Mouse (Mus musculus) ES-Bruce4 (cell line): ENCODE data around the gene Cntn5. TPM values are rescaled to one million over a fixed set of nuclear protein-coding genes. Genes with fewer than 3 reads are reported as not detected.

Experiments
- H3K27ac ChIP-seq: 2 replicates; pipeline ENCODE4 v1.5.1; 2012; ENCODE audit warnings: low read length, inconsistent platforms; ENCODE audit not compliant: insufficient read depth
- H3K27me3 ChIP-seq: 2 replicates; pipeline ENCODE4 v1.6.1; 2012; ENCODE audit warnings: mild to moderate bottlenecking, low read length, inconsistent platforms; ENCODE audit not compliant: control insufficient read depth, poor library complexity, insufficient read depth, severe bottlenecking
- H3K36me3 ChIP-seq: 2 replicates; pipeline ENCODE4 v1.6.1; 2012; ENCODE audit warnings: inconsistent platforms, mild to moderate bottlenecking, low read length, moderate library complexity; ENCODE audit not compliant: control insufficient read depth, poor library complexity, insufficient read depth, severe bottlenecking
- H3K4me1 ChIP-seq: one replicate; pipeline ENCODE4 v1.8.1; 2011; ENCODE audit warnings: low read length; ENCODE audit not compliant: control insufficient read depth, insufficient read depth
- H3K4me3 ChIP-seq: 2 replicates; pipeline ENCODE4 v1.5.1; 2011; ENCODE audit warnings: low read depth, mild to moderate bottlenecking, low read length
- H3K9ac ChIP-seq: 2 replicates; pipeline ENCODE4 v1.6.1; 2012; ENCODE audit warnings: low read depth, mild to moderate bottlenecking, inconsistent platforms; ENCODE audit not compliant: poor library complexity, severe bottlenecking
- H3K9me3 ChIP-seq: replicated peaks from 2 replicates; pipeline ENCODE4 v1.6.1; 2012; ENCODE audit warnings: mild to moderate bottlenecking, low read length, inconsistent platforms; ENCODE audit not compliant: control insufficient read depth, poor library complexity, insufficient read depth, severe bottlenecking
- CTCF ChIP-seq: IDR thresholded peaks from one replicate; pipeline ENCODE4 v1.8.1; 2011; ENCODE audit warnings: low read depth, low read length
- EP300 ChIP-seq: IDR thresholded peaks from 2 replicates; pipeline ENCODE4 v1.6.1; 2011; ENCODE audit warnings: low read depth, low read length; ENCODE audit not compliant: insufficient read depth
- POLR2A ChIP-seq: IDR thresholded peaks from one replicate; pipeline ENCODE4 v1.8.1; 2011; ENCODE audit warnings: low read length; ENCODE audit not compliant: insufficient read depth
- polyA plus RNA-seq: library from polyadenylated mRNA; stranded (reverse); fragments of >200 nt; gene quantifications from 2 replicates; pipeline ENCODE4 v1.2.4, GENCODE M21; 2011; ENCODE audit warnings: low read depth; ENCODE audit not compliant: missing spikeins, insufficient read depth, insufficient read length

Cntn5 gene
- polyA plus RNA-seq, 1 experiment = not detected

DNA sequence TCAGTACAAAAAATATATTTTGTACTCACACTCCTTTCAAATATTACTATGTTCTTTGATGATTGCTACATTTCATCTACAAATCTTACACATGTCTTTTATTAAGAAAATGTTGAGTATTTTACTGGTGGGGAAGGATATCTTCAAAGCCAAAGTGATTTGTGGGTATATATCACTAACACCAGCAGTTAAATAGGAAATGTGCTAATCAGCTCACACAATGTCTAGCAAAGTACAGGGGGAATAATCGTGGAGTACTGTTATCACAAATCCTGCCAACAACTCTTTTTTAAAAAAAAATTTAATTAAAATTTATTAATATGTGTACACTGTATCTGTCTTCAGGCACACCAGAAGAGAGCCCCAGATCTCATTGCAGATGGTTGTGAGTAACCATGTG, 520.1 kb downstream of the Cntn5 start:
- TF ChIP-seq CTCF (no peak), POLR2A (no peak), EP300 (no peak)
- H3K4me1 ChIP-seq = no peaks in the 10 kb centered on the region
- H3K36me3 ChIP-seq = no peaks in the 10 kb centered on the region
- H3K9ac ChIP-seq = no peak overlapping the region
- H3K9me3 ChIP-seq = no peaks in the 10 kb centered on the region
- no peak overlapping the region for H3K4me3 ChIP-seq
- H3K27me3 ChIP-seq = no peaks in the 10 kb centered on the region
- H3K27ac ChIP-seq = no peak overlapping the region

- Histone ChIP-seq H3K27ac (no peak overlapping the region), H3K36me3 (no peaks in the 10 kb centered on the region), H3K4me1 (no peaks in the 10 kb centered on the region), H3K9me3 (no peaks in the 10 kb centered on the region), H3K4me3 (no peak overlapping the region), H3K9ac (no peak overlapping the region), H3K27me3 (no peaks in the 10 kb centered on the region)
- no peak for TF ChIP-seq EP300
- TF ChIP-seq POLR2A = no peak
- no peak for TF ChIP-seq CTCF
Measured at GRCm38 (mm10) chr9:10383140-10383539, 521.4 kb downstream of the Cntn5 start.

DNA sequence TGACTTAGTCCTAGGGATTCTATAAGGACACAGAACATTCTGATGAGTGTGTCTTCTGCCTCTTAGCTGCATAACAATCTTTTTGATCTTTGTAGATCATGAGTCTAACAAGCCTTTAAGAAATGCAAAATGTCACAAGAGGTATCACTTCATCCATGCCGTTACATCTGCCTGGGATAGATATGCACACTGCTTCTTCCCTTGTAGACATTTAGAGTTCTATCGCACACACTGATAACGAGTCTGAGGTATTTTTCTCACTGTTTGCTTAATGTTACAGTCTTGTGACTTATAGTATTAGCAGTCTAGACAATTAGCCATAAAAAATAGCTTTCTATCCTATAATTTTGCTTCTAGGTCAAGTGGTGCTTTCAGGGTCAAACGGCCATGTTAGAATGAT, 522.9 kb downstream of the Cntn5 start:
- Histone ChIP-seq H3K36me3 (no peaks in the 10 kb centered on the region), H3K4me1 (no peaks in the 10 kb centered on the region)

DNA sequence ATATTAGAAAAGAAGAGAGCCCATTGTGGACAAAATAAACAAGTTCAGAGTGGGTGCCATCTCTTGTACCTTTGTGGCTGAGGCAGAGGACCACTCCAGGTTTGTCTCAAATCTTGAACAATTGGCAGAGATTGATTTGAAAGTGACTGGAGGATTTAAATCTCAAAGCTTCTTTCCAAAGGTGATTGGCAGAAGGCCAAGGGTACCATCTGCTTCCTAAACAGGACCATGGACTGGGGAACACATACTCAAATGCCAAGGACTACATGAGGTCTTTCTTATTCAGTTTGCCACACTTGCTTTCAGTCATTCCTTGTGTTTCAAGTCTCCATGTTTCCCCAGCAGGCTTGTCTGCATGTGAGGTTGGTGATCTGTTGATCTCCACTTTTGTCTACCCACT, 528.3 kb downstream of the Cntn5 start:
- Histone ChIP-seq H3K36me3 (no peaks in the 10 kb centered on the region), H3K27ac (no peak overlapping the region), H3K9ac (no peak overlapping the region), H3K4me3 (no peak overlapping the region), H3K27me3 (no peaks in the 10 kb centered on the region), H3K4me1 (no peaks in the 10 kb centered on the region), H3K9me3 (no peaks in the 10 kb centered on the region)
- TF ChIP-seq EP300 (no peak), CTCF (no peak), POLR2A (no peak)

More for the DNA sequence above, 522.9 kb downstream of the Cntn5 start:
- H3K27me3 ChIP-seq = no peaks in the 10 kb centered on the region
- no peak overlapping the region for H3K4me3 ChIP-seq
- H3K9me3 ChIP-seq = no peaks in the 10 kb centered on the region
- TF ChIP-seq POLR2A (no peak), CTCF (no peak), EP300 (no peak)
- H3K27ac ChIP-seq = no peak overlapping the region
- H3K9ac ChIP-seq = no peak overlapping the region

- H3K9me3 ChIP-seq = no peaks in the 10 kb centered on the region
- H3K27me3 ChIP-seq = no peaks in the 10 kb centered on the region
- H3K4me1 ChIP-seq = no peaks in the 10 kb centered on the region
- no peaks in the 10 kb centered on the region for H3K36me3 ChIP-seq
- no peak overlapping the region for H3K9ac ChIP-seq
- no peak for TF ChIP-seq EP300
- H3K4me3 ChIP-seq = no peak overlapping the region
- no peak overlapping the region for H3K27ac ChIP-seq
Measured at GRCm38 (mm10) chr9:10368971-10369370, 535.6 kb downstream of the Cntn5 start.

GRCm38 (mm10) chr9:10368410-10368809, 536.2 kb downstream of the Cntn5 start:
- no peak for TF ChIP-seq POLR2A
- TF ChIP-seq CTCF = no peak
- TF ChIP-seq EP300 = no peak
- no peaks in the 10 kb centered on the region for H3K27me3 ChIP-seq
- no peak overlapping the region for H3K9ac ChIP-seq

More at GRCm38 (mm10) chr9:10368410-10368809, 536.2 kb downstream of the Cntn5 start:
- Histone ChIP-seq H3K4me3 (no peak overlapping the region), H3K27ac (no peak overlapping the region), H3K4me1 (no peaks in the 10 kb centered on the region), H3K36me3 (no peaks in the 10 kb centered on the region), H3K9me3 (no peaks in the 10 kb centered on the region)
